Mouse (Mus musculus) gastrocnemius, postnatal 36 days (tissue): ENCODE results near the gene Ric8a. TPM values are rescaled to one million over a fixed set of nuclear protein-coding genes. Genes with fewer than 3 reads are reported as not detected.
"Not testable (repeated sequence)": the region's sequence is repeated elsewhere in the genome, so short reads cannot be mapped to it uniquely, and the experiment has no call there.

ENCODE experiments used
- DNase-seq, 2 experiments: peaks; one replicate each; pipeline ENCODE4 v3.0.0; 2022
- intact Hi-C: fragments of 180-260 bp; cut with DNase I; formaldehyde crosslinking; loops from one replicate; pipeline ENCODE4 v1.15.1; 2025
- total RNA-seq, 2 experiments: library from RNA; stranded (reverse); gene quantifications; 2 replicates each; pipeline ENCODE4 v1.2.3; 2021

Gene Ric8a
- total RNA-seq, 2 experiments from 2014 or later: 12.6 to 14.9 TPM

DNA sequence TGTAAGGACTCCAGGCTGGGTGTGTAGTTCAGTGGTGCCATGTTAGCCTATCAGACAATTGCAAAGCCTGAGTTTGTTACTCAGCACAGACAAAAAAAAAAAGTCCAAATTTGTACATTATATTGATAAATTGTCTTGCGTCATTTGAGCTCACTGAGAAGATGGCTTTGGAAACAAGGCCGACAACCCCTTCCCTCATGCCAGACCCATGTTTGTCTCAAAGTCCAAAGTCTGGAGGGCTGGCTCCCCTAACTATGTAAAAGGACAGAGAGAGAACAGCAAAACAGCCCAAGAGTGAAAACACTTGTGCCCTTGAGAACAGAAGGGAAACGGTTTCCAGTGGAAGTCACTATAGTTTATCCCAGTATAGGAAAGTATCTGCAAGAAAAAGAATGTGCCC lies 23.7 kb downstream of the Ric8a start:
- intact Hi-C loops: loop anchor here (2.0 kb wide), 1 partner anchor 24 kb away; the partner anchor contains the start of genes Bet1l, Gm45785 and Ric8a
- no peak for DNase-seq

DNA sequence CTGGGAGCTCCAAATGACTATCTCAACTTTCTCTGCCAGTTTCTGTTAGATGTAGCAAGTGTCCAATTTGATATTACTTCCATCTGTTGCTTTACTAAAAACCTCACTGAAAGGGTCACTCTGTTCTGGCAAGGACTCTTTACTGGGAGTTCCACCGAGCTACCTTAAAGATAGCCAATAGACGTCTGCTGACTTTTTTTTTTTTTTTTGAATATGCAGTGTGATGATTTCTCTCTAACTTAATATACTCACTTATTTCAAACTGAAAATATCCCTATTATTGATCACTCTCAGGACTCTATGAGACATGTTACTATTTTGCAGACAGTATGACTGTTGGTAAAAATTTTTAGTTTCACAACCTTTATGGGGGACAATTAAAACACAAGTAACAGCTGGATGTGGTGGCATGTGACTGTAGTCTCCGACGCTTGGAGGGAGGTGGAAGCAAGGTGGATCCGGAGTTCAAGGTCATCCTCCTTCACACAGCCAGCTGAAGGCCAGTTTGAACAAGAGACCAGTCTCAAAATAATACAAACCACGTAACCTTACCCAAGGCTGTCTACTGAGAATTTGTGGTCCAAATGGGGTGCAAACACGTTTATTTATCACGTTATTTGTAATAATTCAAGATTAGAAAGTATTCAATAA lies 24.2 kb downstream of the Ric8a start:
- intact Hi-C loops: loop anchor here (2.0 kb wide), 1 partner anchor 24 kb away; the partner anchor contains the start of genes Bet1l, Gm45785 and Ric8a
- DNase-seq: no peak

DNA sequence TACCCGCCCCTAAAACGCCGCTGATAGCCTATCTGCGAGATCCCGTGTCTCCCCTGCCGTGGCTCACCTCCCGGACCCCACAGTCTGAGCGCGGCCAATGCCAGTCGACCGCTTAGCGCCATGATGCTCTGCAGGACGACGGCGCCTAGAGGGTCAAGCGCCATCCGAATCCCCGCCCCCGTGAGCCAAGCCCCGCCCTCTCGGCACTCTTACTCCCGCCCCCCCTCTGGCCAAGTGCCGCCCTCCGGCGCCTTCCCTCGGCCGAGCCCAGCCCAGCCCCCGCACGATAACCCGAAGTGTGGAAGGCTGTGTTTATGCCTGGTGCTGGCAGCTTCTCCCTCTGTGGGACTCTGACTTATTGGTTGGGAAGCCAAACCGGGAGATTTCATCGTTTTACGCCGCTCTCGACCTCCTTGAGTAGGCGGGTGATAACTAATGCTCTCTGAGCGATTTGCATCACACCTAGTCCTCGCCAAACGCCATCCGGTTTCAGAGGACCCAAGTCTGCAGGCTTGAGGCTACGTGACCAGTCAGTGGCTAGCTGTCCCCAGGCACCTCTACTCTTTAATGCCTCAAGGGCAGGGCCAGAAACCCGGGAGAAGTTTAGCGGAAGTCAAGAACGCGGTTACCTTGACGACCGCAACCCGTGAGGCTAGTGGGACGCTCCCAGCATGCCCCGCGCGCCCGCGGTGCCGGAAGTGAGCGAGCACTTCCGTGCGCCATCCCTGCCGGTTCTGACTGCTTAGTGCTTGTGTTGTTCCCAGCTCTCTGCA lies 25.1 kb downstream of the Ric8a start, which contains the start of the genes Psmd13 and Sirt3:
Psmd13 (plus strand) TSS at position 273 of the 773 bp plus-strand sequence.
Sirt3 (minus strand) TSS at position 614 of the 773 bp plus-strand sequence.
- peak; percentile 88 to 91 for DNase-seq
- intact Hi-C loops: loop anchor here (2.0 kb wide), 1 partner anchor 25 kb away; the partner anchor contains the start of genes Bet1l, Gm45785 and Ric8a

DNA sequence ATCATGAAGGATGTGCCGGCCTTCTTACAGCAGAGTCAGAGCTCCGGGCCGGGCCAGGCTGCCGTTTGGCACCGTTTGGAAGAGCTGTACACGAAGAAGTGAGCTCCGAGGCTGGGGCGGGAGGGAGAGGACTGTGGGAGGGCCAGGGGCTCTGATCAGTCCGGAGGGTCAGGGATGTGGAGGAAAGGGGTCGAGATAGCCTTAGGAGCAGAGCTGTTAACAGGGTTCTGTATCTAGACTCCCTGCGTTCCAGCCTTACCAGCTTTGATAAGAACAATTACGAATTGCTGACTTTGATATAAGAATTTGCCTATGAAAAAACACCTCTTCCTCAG lies 25.7 kb downstream of the Ric8a start:
- DNase-seq: no peak
- intact Hi-C loops: no loop called here

DNA sequence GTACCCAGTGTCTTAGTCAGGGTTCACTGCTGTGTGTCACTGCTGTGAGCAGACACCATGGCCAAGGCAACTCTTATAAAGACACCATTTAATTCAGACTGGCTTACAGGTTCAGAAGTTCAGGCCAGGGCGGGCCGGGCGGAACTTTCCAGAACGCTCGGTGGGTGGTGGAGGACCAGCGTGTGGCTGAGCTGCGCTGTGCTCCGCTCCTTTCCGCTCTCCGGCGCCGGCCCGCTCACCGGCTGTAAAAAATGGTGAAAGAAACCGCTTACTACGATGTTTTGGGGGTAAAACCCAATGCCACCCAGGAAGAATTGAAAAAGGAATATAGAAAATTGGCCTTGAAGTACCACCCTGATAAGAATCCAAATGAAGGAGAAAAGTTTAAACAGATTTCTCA lies 33.9 kb downstream of the Ric8a start:
- intact Hi-C loops, DNase-seq: not testable (repeated sequence)

DNA sequence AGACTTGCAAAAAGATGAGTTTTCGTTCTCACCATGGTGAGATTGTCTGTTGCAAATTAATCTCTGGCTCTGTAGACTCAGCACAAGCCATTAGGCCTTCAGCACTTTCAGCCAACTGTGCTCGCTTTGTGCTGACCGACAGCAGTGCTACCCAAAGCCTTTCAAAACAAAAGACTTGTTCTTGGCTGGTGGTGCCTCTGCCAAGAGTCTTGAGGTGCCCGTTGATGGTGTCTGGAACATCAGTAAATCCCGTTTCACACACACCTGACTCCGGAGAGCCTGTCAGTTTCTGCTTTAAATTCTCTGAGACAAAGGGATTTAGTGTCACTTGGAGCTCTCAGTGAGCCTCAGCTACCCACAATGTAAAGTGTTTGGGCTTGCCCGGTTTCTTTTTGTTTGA lies 37.3 kb downstream of the Ric8a start:
- intact Hi-C loops: no loop called here
- no peak for DNase-seq

DNA sequence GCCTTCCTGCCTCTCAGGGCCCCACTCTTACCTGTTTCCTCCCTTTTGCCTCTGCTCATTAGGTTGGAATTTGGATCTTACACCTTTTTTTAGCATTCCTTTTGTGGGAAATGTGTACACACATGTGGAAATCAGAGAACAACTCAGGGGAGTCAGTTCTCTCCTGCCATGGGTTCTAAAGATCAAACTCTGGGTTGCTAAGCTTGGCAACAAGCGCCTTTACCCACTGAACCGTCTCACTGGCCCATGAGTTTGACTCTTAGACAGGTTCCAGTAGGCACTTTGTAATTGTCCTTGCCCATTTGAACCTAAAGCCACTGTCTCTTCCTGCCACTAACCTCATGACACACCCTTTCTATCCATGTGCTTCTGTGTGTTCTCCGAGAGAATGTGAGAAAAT lies 37.9 kb downstream of the Ric8a start:
- intact Hi-C loops: no loop called here
- DNase-seq: no peak

DNA sequence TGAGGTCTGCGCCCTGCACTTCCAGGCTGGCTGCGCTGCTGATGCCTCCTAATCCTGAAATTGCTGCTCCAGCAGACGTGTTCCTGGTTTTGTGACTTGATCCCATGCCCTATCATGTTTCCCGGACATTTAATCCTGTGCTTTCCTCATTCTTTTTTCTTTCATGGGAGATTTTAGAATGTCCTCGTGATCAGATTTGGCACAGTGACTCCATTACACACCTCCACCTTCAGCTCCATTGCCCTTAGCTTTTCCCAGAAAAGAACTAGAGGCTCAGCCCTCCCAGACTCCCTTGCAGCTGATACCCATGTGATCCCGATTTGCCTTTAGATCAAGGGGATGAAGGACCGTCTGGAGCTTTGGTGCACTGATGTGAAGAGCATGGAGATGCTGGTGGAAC lies 41.1 kb downstream of the Ric8a start:
- intact Hi-C loops: no loop called here
- no peak for DNase-seq

DNA sequence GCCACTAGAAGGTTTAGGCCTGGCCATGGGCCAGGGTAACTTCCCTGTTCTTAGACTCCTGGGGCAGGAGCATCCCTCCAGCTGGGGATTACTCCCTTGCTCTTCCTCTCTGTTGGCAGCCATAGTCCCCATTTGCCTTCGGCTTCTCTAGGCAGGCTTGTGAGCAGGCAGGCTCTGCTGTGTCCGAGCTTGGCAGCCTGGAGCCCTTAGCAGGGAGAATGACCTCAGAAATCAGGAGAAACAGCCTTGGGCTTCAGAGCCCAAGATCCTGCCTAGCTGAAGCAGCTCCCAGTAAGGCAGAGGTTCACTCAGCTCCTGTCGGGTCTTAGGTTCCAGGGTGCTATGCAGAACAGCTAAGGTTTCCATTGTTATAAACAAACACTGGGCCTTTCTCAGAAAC lies 42.4 kb downstream of the Ric8a start:
- intact Hi-C loops: no loop called here
- DNase-seq: no peak

DNA sequence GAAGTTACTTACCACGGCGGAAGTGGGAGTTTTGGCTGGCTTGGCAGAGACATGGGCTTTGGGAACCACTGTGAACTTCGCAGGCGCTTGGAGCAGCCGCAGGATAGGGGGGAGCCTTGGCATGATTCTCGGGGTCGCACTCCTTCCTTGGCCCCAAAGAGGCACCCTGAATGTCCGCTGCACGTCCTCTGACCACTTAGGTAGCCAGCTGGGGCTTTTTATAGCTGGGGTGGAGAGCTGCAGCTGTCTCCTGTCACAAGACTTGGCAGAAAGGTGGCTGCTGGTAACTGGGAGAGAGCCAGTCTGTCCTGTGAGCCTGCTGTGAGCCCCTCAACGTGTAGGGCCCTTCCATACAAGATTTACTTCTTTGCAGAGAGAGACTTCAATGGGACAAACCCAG lies 43.5 kb downstream of the Ric8a start, which contains the start of gene Cox8b:
Cox8b (minus strand) TSS at position 227 of the 400 bp plus-strand sequence.
- DNase-seq: peak; percentile 43 to 63
- intact Hi-C loops: no loop called here

DNA sequence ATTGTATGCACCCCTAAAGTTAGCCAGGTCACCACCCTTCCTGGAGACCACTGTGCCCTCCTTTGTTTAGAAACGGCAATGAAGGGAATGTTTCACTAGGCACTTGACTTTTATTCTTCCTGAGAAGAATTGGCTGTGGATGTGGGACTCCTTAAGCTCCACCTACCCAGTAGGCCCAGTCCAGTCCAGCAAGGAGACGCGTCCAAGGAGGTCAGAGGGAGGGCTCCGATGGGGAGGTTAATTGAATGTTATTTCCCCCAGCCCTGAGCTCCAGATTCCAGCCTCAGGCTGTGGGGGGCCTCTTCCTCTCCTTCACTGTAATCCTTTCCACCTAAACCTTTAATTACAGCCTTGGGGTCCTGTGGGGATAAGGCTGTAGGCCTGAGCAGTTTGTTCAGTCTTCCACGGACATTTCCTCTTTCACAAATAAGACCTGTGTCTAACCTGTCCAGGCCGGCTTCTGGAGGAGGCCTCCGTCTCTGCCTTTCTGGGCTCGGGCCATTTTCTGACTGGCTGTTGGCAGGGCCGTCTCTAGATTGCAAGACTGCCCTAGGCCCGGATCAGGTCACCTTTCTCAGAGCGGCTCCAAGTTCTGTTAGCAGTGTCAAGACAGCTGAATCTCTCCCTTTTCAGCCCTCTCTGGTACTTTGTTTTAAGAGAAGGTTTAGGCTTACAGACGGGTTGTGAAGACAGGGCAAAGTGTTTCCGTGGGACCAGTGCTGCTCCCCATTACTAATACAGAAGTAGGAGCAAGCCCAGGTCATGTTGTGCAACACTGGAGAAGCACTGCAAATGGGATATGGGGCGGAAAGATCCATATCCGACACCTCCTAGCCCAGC lies 45.5 kb downstream of the Ric8a start:
- intact Hi-C loops: loop anchor here (2.0 kb wide), 1 partner anchor 47 kb away; no protein-coding TSS in a partner anchor
- DNase-seq: peak; percentile 50 to 63

DNA sequence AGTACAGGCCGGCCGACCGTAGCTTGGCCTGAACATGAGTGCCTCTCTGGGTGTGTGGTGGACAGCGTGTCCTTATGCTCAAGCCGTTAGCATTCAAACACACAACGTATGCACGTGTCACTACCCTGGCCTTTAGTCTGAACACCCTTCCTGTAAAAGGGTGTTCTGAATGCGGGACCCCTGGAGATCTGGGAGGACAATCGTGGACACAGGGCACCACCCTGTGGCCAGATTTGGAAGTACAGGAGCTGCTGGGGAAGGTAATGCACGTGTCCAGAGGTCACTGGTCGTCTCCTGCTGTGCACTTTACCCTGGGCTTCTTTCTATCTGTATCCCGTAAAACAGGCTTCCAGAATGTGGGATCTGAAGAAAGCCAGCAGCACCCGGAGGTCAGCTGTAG lies 46.5 kb downstream of the Ric8a start:
- intact Hi-C loops: loop anchor here (1.0 to 2.0 kb wide), 2 partner anchors 48 to 58 kb away; partner anchors contain the start of gene Scgb1c1

DNA sequence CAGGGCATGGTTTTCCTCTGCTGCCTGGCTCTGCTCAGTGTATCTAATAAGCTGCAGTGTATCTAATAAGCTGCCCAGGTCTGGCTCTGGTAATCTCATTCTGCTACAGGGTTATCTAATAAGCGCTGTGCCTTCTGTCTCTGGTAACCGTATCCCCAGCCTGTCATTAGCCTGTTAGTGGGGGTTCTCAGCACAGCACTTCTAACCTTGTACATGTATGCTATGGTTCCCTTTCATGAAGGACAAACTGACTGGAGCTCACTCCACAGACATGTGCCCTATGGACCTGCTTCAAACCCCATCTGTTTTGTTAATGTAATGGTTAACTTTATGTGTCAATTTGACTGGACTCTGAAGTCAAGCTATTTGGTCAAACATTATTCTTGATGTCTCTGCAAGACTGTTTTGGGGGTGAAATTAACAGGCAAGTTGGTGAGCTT lies 48.9 kb downstream of the Ric8a start:
- intact Hi-C loops: loop anchor here (5.0 kb wide), 2 partner anchors 102 to 162 kb away; no protein-coding TSS in a partner anchor
- DNase-seq: no peak

More for the DNA sequence above, 46.5 kb downstream of the Ric8a start:
- peak; percentile 69 to 79 for DNase-seq

DNA sequence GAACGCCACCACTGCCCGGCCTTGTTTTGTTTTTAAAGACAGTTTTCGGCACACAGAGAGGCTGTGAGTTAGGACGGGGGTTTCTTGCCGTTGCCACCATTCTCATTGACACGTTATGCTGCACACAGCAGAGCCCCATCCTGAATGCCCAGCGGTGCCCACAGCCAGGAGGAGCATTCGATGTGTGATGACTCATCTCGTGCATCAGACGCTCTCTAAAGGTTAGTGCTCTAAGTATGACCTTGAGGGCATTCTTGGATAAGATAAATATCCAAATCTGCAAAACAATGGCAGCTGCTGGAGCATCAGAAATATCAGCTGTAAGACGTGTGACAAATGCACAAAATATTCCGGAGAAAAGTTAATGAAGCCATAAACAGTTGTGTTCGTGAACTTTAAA lies 50.4 kb downstream of the Ric8a start:
- DNase-seq: no peak
- intact Hi-C loops: loop anchor here (5.0 kb wide), 2 partner anchors 100 to 160 kb away; no protein-coding TSS in a partner anchor

DNA sequence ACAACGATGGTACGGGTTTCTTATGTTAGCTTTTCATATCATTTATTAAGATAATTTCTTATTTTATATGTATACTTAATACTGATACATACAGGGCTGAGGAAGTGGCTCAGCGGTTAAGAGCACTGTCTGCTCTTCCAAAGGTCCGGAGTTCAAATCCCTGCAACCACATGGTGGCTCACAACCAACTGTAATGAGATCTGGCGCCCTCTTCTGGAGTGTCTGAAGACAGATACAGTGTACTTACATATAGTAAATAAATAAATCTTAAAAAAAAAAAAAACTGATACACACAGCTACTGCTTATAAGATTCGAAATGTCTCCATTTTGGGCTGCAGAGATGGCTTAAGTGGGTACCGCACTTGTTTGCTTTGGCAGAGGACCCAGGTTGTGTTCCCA lies 50.9 kb downstream of the Ric8a start:
- intact Hi-C loops: loop anchor here (2.0 to 5.0 kb wide), 3 partner anchors 100 to 160 kb away; no protein-coding TSS in a partner anchor
- DNase-seq: no peak

DNA sequence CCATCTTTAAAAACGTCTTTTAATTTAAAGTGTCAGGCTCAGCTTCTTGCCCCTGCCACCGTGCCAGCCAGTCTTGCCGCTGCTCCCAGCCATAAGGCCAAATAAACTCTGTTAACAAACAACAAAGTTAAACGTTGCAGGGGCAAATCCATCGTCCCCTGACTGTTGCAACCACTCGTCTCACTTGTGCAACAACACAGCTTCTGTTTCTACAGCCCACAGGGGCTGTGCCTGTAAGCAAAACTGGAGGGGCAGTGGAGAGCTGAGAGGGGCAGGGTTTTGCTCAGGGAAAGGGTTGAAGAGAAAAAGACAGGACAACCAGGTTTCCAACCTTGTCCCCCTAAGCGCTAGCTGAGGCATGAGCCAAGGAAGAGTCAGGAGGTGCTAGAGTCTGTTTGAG lies 51.4 kb downstream of the Ric8a start:
- no peak for DNase-seq
- intact Hi-C loops: loop anchor here (2.0 to 5.0 kb wide), 3 partner anchors 99 to 159 kb away; no protein-coding TSS in a partner anchor

DNA sequence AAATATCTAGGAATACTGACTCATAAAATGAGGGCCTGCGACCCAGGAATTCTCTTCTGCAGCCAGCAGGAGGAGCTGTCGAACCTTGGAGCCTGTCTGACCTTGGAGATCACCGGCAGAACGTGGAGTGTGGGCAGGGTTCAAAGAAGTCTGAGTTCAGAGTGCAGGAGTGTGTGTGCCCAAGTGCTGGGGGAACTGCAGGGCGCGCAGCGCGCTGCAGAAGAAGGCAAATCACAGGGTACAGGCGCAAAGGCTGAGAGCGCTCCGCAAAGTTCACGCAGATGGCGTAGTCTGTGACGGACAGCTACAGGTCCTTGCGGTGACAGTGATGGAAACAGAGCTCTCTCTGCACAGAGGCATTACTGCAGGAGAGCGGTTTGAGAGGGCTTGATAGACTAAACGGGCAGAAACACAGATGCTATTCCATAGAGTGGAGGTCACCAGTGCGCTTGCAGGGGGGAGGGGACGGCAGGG lies 51.9 kb downstream of the Ric8a start:
- intact Hi-C loops: loop anchor here (2.0 to 5.0 kb wide), 3 partner anchors 99 to 159 kb away; no protein-coding TSS in a partner anchor

DNA sequence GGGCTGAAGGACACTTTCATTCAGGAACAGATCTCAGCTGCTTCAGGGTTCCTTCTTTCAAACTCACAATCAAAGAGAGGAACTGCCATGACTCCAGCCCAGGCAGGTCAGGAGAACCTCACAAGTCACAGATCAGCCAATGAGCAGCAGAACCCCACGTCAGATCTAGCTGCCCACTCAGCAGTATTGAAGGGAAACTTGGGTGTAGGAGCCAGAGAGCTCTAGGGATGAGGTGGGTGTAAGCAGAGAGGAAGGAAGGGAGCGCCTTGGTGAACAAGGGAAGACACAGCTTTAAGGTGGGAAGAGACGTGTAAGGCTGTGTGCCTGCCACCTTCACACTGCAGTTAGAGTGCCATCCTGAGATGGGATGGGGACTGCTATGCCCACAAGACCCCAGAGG lies 55.5 kb downstream of the Ric8a start:
- no peak for DNase-seq
- intact Hi-C loops: no loop called here

More for the DNA sequence above, 51.9 kb downstream of the Ric8a start:
- DNase-seq: peak; percentile 64 to 70

DNA sequence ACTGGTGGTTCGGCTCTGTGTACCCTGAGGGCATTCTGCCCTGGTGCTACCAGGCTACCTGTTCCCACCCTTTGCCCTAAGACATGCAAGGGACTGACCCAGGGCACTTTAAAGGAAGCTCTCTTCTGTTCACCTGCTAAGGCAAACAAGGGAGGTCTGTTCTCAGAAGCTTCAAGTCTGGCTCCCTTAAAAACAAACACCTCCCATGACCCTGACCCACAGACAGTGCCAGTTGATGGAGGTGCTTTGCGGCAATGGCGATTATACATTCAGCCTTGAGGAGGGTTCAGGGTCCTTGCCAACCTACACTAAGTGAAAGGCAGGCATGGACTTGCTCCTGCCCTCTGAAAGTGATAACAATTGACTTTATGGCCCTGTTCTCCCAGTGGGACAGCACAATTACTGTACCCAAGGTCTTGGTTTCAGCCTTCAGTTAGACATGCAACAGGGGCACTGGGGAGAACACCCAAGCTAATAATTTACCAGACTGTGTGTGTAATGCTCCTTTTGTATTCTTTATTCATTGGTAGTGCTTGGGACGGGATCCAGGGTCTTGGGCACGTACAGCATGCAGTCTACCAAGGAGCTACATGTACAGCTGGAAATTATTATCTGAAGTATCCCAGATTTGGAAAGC lies 56.2 kb downstream of the Ric8a start:
- no peak for DNase-seq
- intact Hi-C loops: no loop called here
